Mouse (Mus musculus) bone marrow macrophage, adult 2 months (primary cell): ENCODE measurements around the gene Adm.

Experiments used
- CTCF ChIP-seq: IDR thresholded peaks from 2 replicates; pipeline ENCODE4 v1.5.1; 2012; ENCODE audit warnings: low read depth, mild to moderate bottlenecking, low read length, moderate library complexity
- POLR2A ChIP-seq: IDR thresholded peaks from 2 replicates; pipeline ENCODE4 v1.6.1; 2012; ENCODE audit warnings: mild to moderate bottlenecking, low read depth, low read length, borderline replicate concordance

GRCm38 (mm10) chr7:110636559-110636958 lies 9.1 kb downstream of the Adm start:
- no peak for TF ChIP-seq CTCF
- no peak for TF ChIP-seq POLR2A
